Mouse (Mus musculus) thymus, adult 2 months (tissue): Measurements from ENCODE around the gene Tgfb1i1. TPM values are rescaled to one million over a fixed set of nuclear protein-coding genes. Genes with fewer than 3 reads are reported as not detected.

Experiments used
- DNase-seq: peaks from one replicate; pipeline ENCODE4 v3.0.0; 2021
- H3K27ac ChIP-seq: fragments of 200-500 bp; 2 replicates; pipeline ENCODE4 v1.5.1; 2012; ENCODE audit warnings: low read length, control low read depth; ENCODE audit not compliant: control insufficient read depth, insufficient read depth
- H3K27me3 ChIP-seq: fragments of 200-500 bp; 2 replicates; pipeline ENCODE4 v1.6.1; 2012; ENCODE audit warnings: mild to moderate bottlenecking, low read length, moderate library complexity, mixed read lengths; ENCODE audit not compliant: control insufficient read depth, insufficient read depth
- H3K36me3 ChIP-seq: fragments of 200-500 bp; 2 replicates; pipeline ENCODE4 v1.6.1; 2012; ENCODE audit warnings: mild to moderate bottlenecking, low read length, moderate library complexity; ENCODE audit not compliant: control insufficient read depth, insufficient read depth
- H3K4me1 ChIP-seq: fragments of 200-500 bp; replicated peaks from 2 replicates; pipeline ENCODE4 v1.6.1; 2012; ENCODE audit warnings: low read length; ENCODE audit not compliant: control insufficient read depth, insufficient read depth
- H3K4me3 ChIP-seq: fragments of 200-500 bp; 2 replicates; pipeline ENCODE4 v1.5.1; 2012; ENCODE audit warnings: mild to moderate bottlenecking, low read length, control low read depth, moderate library complexity; ENCODE audit not compliant: control insufficient read depth, insufficient read depth
- CTCF ChIP-seq: fragments of 200-500 bp; IDR thresholded peaks from 2 replicates; pipeline ENCODE4 v1.5.1; 2012; ENCODE audit warnings: mild to moderate bottlenecking, control low read depth, low read length, moderate library complexity, borderline replicate concordance; ENCODE audit not compliant: control insufficient read depth, poor library complexity, insufficient read depth; ENCODE audit errors: extremely low read depth
- POLR2A ChIP-seq: fragments of 200-500 bp; IDR thresholded peaks from 2 replicates; pipeline ENCODE4 v1.6.1; 2012; ENCODE audit warnings: mild to moderate bottlenecking, low read length, control low read depth, moderate library complexity; ENCODE audit not compliant: control insufficient read depth, poor library complexity, insufficient read depth; ENCODE audit errors: extremely low read depth
- WGBS: fragments of 180-500 bp; shearing (Covaris S2); methylation state at CpG from one replicate; pipeline ENCODE4 v1.1.7; 2018; 5-methylcytosine and 5-hydroxymethylcytosine counted together
- polyA plus RNA-seq: library from polyadenylated mRNA; depleted of rRNA; stranded (reverse); fragments of >200 nt; gene quantifications from 2 replicates; pipeline ENCODE4 v1.2.3, GENCODE M21; 2012; rRNA removed

The Tgfb1i1 gene
- 21.0 and 25.4 TPM in 2 replicates for polyA plus RNA-seq

DNA sequence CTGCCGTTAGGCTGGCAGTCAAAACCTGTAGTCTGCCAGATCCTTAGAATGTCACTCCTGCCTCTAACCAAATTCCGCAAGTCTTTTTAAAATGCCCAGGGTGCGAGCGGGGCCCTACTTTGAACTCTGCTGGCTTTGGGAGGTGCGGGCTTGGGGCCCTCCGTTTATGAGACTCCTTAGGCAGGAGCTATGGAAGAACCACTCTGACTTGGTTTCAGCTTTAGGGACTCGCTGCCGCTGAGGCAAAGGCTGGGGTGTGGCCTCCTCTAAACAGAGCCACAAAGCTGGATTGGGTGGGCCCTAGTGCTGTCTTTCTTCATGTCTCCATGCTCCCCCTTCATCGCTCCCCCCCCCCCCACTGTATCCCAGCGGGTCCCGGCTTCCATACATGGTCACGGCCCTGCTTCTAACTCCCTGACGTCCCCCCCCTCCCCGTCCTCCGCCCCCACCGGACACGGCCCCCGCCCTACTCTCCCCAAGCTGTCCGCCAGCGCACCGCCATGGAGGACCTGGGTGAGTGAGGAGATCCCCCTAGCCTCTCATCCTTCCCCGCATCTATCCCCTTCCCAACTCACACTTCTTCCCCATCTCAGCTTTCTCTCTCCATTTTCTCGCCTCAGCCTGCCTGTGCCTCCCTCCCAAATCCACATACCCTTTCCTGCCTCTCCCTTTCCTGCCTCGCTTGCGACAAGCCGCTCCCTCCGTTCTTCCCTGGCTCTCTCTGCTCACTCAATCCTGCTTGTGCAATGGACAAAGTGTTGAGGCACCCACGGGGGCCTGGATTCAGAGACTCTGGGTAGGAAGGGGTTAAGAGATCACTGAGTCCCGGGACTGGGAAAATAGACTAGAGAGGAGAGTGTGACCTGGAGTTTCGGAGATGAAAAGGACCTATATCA is at the start of gene Tgfb1i1:
Gene Tgfb1i1 (plus strand): TSS at position 317 of the 896 bp plus-strand sequence.
- DNase-seq: no peak
- Histone ChIP-seq H3K4me1 (no peaks in the 10 kb centered on the region), H3K4me3 (no peak within 1 kb of the TSS), H3K27ac (no peak within 1 kb of the TSS), H3K36me3 (peaks cover 21% of the 10 kb centered on the region), H3K27me3 (no peaks in the 10 kb centered on the region)
- 42% methylated on average over 29 of the region's 30 CpGs for WGBS
- no peak for TF ChIP-seq POLR2A
- no peak for TF ChIP-seq CTCF

DNA sequence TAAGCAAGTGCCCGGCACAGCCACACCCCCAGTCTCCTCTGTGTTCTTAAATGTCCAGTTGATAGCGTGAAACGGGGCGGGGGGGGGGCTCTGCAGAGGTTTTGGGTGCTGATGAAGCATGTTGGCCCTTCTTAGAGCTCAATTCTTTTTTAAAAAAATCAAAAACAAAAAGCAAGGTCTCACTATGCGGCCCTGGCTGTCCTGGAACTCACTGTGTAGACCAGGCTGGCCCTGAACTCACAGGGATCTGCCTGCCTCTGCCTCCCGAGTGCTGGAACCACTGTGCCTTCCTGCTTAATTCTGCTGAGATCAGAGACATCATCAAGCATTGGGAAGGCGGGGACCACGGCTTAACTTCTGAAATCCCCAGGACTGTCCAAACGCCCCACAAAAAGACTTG is 45.0 kb upstream of the Tgfb1i1 start:
- Histone ChIP-seq H3K27me3 (no peaks in the 10 kb centered on the region), H3K27ac (no peak overlapping the region), H3K4me1 (peaks cover 8% of the 10 kb centered on the region; the same call in 1 of the 2 replicates), H3K4me3 (no peak overlapping the region), H3K36me3 (no peaks in the 10 kb centered on the region)
- DNase-seq: no peak
- 95% methylated on average over 9 of the region's 9 CpGs for WGBS
- TF ChIP-seq POLR2A (no peak), CTCF (no peak)

- WGBS: 96% methylated on average over 9 of the region's 9 CpGs
Observed at GRCm38 (mm10) chr7:128203071-128203470, 43.5 kb upstream of the Tgfb1i1 start.

DNA sequence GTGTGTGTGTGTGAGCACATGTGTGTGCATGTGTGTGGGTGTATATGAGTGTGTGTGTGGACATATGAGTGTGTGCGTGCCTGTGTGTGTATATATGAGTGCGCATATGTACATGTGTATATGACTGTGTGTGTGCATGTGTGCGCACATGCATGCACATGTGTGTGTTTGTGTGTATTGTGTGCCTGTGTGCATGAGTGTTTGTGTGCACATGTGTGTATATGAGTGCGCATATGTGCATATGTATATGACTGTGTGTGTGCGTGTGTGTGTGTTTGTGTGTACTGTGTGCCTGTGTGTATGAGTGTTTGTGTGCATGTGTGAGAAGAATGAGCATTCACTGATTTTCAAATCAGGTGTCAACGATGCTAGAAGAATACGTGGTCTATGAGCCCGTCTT is 42.4 kb upstream of the Tgfb1i1 start:
- Histone ChIP-seq H3K4me3 (no peak overlapping the region), H3K27me3 (no peaks in the 10 kb centered on the region), H3K4me1 (peaks cover 8% of the 10 kb centered on the region; the same call in 1 of the 2 replicates), H3K27ac (no peak overlapping the region), H3K36me3 (no peaks in the 10 kb centered on the region)
- DNase-seq: no peak
- TF ChIP-seq CTCF (no peak), POLR2A (no peak)
- WGBS: 86% methylated on average over 8 of the region's 8 CpGs

More at GRCm38 (mm10) chr7:128203071-128203470, 43.5 kb upstream of the Tgfb1i1 start:
- no peak for DNase-seq
- H3K27me3 ChIP-seq: no peaks in the 10 kb centered on the region
- H3K4me1 ChIP-seq: peaks cover 8% of the 10 kb centered on the region; the same call in 1 of the 2 replicates
- no peak overlapping the region for H3K27ac ChIP-seq
- TF ChIP-seq POLR2A (no peak), CTCF (no peak)
- no peak overlapping the region for H3K4me3 ChIP-seq
- no peaks in the 10 kb centered on the region for H3K36me3 ChIP-seq

- H3K4me3 ChIP-seq: no peak overlapping the region
- peaks cover 8% of the 10 kb centered on the region; the same call in 1 of the 2 replicates for H3K4me1 ChIP-seq
Observed at GRCm38 (mm10) chr7:128205695-128206094, 40.9 kb upstream of the Tgfb1i1 start.

GRCm38 (mm10) chr7:128206152-128206551 is 40.5 kb upstream of the Tgfb1i1 start, which contains the start of gene Cox6a2:
Cox6a2 (minus strand) TSS chr7:128206387.
- H3K4me3 ChIP-seq: no peak within 1 kb of the TSS

More at GRCm38 (mm10) chr7:128205695-128206094, 40.9 kb upstream of the Tgfb1i1 start:
- Histone ChIP-seq H3K27ac (no peak overlapping the region), H3K36me3 (no peaks in the 10 kb centered on the region), H3K27me3 (no peaks in the 10 kb centered on the region)
- no peak for DNase-seq
- WGBS: 96% methylated on average over 18 of the region's 18 CpGs
- TF ChIP-seq CTCF: no peak
- no peak for TF ChIP-seq POLR2A

More at GRCm38 (mm10) chr7:128206152-128206551, 40.5 kb upstream of the Tgfb1i1 start, which contains the start of gene Cox6a2:
- Histone ChIP-seq H3K27me3 (no peaks in the 10 kb centered on the region), H3K27ac (no peak within 1 kb of the TSS), H3K4me1 (peaks cover 8% of the 10 kb centered on the region; the same call in 1 of the 2 replicates), H3K36me3 (no peaks in the 10 kb centered on the region)
- no peak for TF ChIP-seq POLR2A
- TF ChIP-seq CTCF: no peak
- 82% methylated on average over 6 of the region's 6 CpGs for WGBS
- no peak for DNase-seq
